ENCODE assay signal across 8 mouse cellular contexts in genomic region chr3:145989576-145990081, GRCm38 (mm10). TPM values are rescaled to one million over a fixed set of nuclear protein-coding genes. Genes with fewer than 3 reads are reported as not detected.
A peak's percentile ranks its signal among the peaks of the same experiment; 100 is the strongest.
DNase-seq lines count a peak whose midpoint lies in the region; ATAC-seq and TF ChIP-seq lines count a peak whose summit lies in the region.

No protein-coding gene starts in this region.

- DNase-seq in gastrocnemius, adult 2 months = no peak
- no peak for DNase-seq in gastrocnemius, postnatal 36 days
- DNase-seq in 3T3-L1 (ENCODE audit: low read depth, low spot score) = peak; percentile 32
- peak; percentile 16 for DNase-seq in forebrain, embryonic 14.5 days (ENCODE audit: low spot score)
- DNase-seq in gastrocnemius, adult 8-10 months (ENCODE audit: low spot score in 2 of 2) = no peak
- no peak for DNase-seq in spleen, postnatal 36 days (ENCODE audit: low spot score in 2 of 2)
- no peak for DNase-seq in cerebellum, adult 2 months

- intact Hi-C loops in gastrocnemius, adult 2 months (cut with DNase I) = loop anchor here (5.0 kb wide), 1 partner anchor 52 kb away; the partner anchor contains the start of gene 2410004B18Rik
- intact Hi-C loops in gastrocnemius, postnatal 36 days (cut with DNase I) = no loop called here

- H3K4me3 ChIP-seq in gastrocnemius, adult 2 months = peak overlapping the region; percentile 75
- peak overlapping the region; percentile 63 for H3K4me3 ChIP-seq in forebrain, embryonic 14.5 days (ENCODE audit: low read depth, low read length)
- H3K4me3 ChIP-seq in liver, embryonic 16.5 days (ENCODE audit: low read depth, low read length) = peak overlapping the region; percentile 61
- H3K4me3 ChIP-seq in cerebellum, adult 2 months (replicated peaks; ENCODE audit: insufficient read depth, low read depth, low read length) = no peak overlapping the region

- H3K4me1 ChIP-seq in forebrain, embryonic 14.5 days (ENCODE audit: control insufficient read depth, insufficient read depth, low read length) = peaks cover 4% of the 10 kb centered on the region
- peaks cover 2% of the 10 kb centered on the region; the same call in 1 of the 2 replicates for H3K4me1 ChIP-seq in liver, embryonic 16.5 days (ENCODE audit: control insufficient read depth, low read depth, low read length)
- 0 out of 2 replicates have a peak, but pooled peaks cover 2% of the 10 kb centered on the region for H3K4me1 ChIP-seq in cerebellum, adult 2 months (ENCODE audit: control insufficient read depth, insufficient read depth, low read length)

- 3% methylated on average over 11 of the region's 11 CpGs for WGBS in forebrain, embryonic 14.5 days
- whole genome bisulfite sequencing in liver, embryonic 16.5 days (ENCODE audit: insufficient replicate concordance) = 14% methylated on average over 11 of the region's 11 CpGs
- WGBS in cerebellum, adult 2 months = 25% methylated on average over 11 of the region's 11 CpGs

- TF ChIP-seq POLR2A in cerebellum, adult 2 months (IDR thresholded peaks at IDR 0.05; ENCODE audit: borderline replicate concordance, insufficient read depth, low read length) = no peak

- peak overlapping the region; percentile 77 for H3K4me2 ChIP-seq in forebrain, embryonic 14.5 days (ENCODE audit: low read length)
- peak overlapping the region; percentile 68 for H3K4me2 ChIP-seq in liver, embryonic 16.5 days (ENCODE audit: low read depth, low read length)

- no peak; the same call in 1 of the 2 replicates for TF ChIP-seq CTCF in gastrocnemius, adult 2 months (IDR thresholded peaks at IDR 0.05)
- no peak for TF ChIP-seq CTCF in cerebellum, adult 2 months (IDR thresholded peaks at IDR 0.05; ENCODE audit: borderline replicate concordance, insufficient read depth, low read depth, low read length)

- peak overlapping the region; percentile 84 for H3K27ac ChIP-seq in gastrocnemius, adult 2 months
- no peak overlapping the region for H3K27ac ChIP-seq in forebrain, embryonic 14.5 days (ENCODE audit: low read depth, low read length)
- H3K27ac ChIP-seq in liver, embryonic 16.5 days (ENCODE audit: low read length) = no peak overlapping the region
- no peak overlapping the region for H3K27ac ChIP-seq in cerebellum, adult 2 months (ENCODE audit: insufficient read depth, low read length)

- no peaks in the 10 kb centered on the region for H3K9me3 ChIP-seq in forebrain, embryonic 14.5 days (replicated peaks; ENCODE audit: control insufficient read depth, low read length)
- no peaks in the 10 kb centered on the region for H3K9me3 ChIP-seq in liver, embryonic 16.5 days (replicated peaks; ENCODE audit: control insufficient read depth, low read length)

- H3K36me3 ChIP-seq in forebrain, embryonic 14.5 days (ENCODE audit: control insufficient read depth, insufficient read depth, low read length) = no peaks in the 10 kb centered on the region
- H3K36me3 ChIP-seq in liver, embryonic 16.5 days (ENCODE audit: control insufficient read depth, insufficient read depth) = no peaks in the 10 kb centered on the region

- no peak for ATAC-seq in forebrain, embryonic 14.5 days
- ATAC-seq in liver, embryonic 16.5 days (ENCODE audit: low read depth) = no peak

- H3K9ac ChIP-seq in forebrain, embryonic 14.5 days (ENCODE audit: low read length) = peak overlapping the region; percentile 70; the same call in 1 of the 2 replicates
- H3K9ac ChIP-seq in liver, embryonic 16.5 days (ENCODE audit: low read depth, low read length) = no peak overlapping the region; the same call in 1 of the 2 replicates

- peaks cover 10% of the 10 kb centered on the region; the same call in 1 of the 2 replicates for H3K27me3 ChIP-seq in forebrain, embryonic 14.5 days (replicated peaks; ENCODE audit: control insufficient read depth, insufficient read depth, low read length)
- peaks cover 30% of the 10 kb centered on the region for H3K27me3 ChIP-seq in liver, embryonic 16.5 days (ENCODE audit: control insufficient read depth, insufficient read depth, low read depth, low read length)
- peaks cover 1% of the 10 kb centered on the region; the same call in 1 of the 2 replicates for H3K27me3 ChIP-seq in cerebellum, adult 2 months (ENCODE audit: control insufficient read depth, insufficient read depth, low read length)

RNA-seq across cellular contexts. Expression of gene Syde2, which starts 2.0 kb away (rescaled TPM):
- 1 to 10 TPM in 1 of 2 experiments, under 1 TPM in 1; 0.97 to 1.1 TPM for total RNA-seq in gastrocnemius, adult 2 months (2021)
- total RNA-seq in gastrocnemius, postnatal 36 days (2021) = under 1 TPM; 0.79 to 0.82 TPM
- polyA plus RNA-seq in forebrain, embryonic 14.5 days (2014; fragmentation: Nextera tagmentation; extraction: Ambion mirVana) = 0.52 and 0.67 TPM in 2 replicates
- 0.44 and 0.68 TPM in 2 replicates for polyA plus RNA-seq in liver, embryonic 16.5 days (2015; fragmentation: Nextera tagmentation; extraction: Ambion mirVana)
- 1 to 10 TPM in 1 of 4 experiments, under 1 TPM in 3; 0.56 to 1.2 (median 0.82) TPM for total RNA-seq in gastrocnemius, adult 8-10 months (2022)
- polyA plus RNA-seq in cerebellum, adult 2 months (2012; rRNA removed) = 1.2 and 1.3 TPM in 2 replicates

RNA-seq across cellular contexts. Expression of gene 2410004B18Rik, which starts 51.8 kb away (rescaled TPM):
- total RNA-seq in gastrocnemius, adult 2 months (2021) = 10 to 100 TPM; 18.2 to 19.6 TPM
- 10 to 100 TPM; 17.2 to 18.0 TPM for total RNA-seq in gastrocnemius, postnatal 36 days (2021)
- 76.4 and 83.3 TPM in 2 replicates for polyA plus RNA-seq in forebrain, embryonic 14.5 days (2014; fragmentation: Nextera tagmentation; extraction: Ambion mirVana)
- polyA plus RNA-seq in liver, embryonic 16.5 days (2015; fragmentation: Nextera tagmentation; extraction: Ambion mirVana) = 10.4 and 11.1 TPM in 2 replicates
- 10 to 100 TPM; 17.1 to 23.1 (median 19.4) TPM for total RNA-seq in gastrocnemius, adult 8-10 months (2022)
- 44.3 and 47.9 TPM in 2 replicates for polyA plus RNA-seq in cerebellum, adult 2 months (2012; rRNA removed)

Comparison
In these comparisons a context has a peak if more than half of its experiments do, and no peak if none do; other contexts are left out.
1. DNase-seq: peak in 3T3-L1 (single experiment) and forebrain, embryonic 14.5 days (single experiment); none in gastrocnemius, adult 2 months (single experiment), gastrocnemius, postnatal 36 days (0 of 2), gastrocnemius, adult 8-10 months (0 of 2), spleen, postnatal 36 days (0 of 2) and cerebellum, adult 2 months (0 of 2).